Mouse (Mus musculus) heart, adult 9 months (tissue): Measurements from ENCODE around the gene Camta1.

ENCODE experiments used
- DNase-seq, 2 experiments: peaks; one replicate each; pipeline ENCODE4 v3.0.0; 2022; ENCODE audit warnings: low spot score in 2 of 2

The Camta1 gene

DNA sequence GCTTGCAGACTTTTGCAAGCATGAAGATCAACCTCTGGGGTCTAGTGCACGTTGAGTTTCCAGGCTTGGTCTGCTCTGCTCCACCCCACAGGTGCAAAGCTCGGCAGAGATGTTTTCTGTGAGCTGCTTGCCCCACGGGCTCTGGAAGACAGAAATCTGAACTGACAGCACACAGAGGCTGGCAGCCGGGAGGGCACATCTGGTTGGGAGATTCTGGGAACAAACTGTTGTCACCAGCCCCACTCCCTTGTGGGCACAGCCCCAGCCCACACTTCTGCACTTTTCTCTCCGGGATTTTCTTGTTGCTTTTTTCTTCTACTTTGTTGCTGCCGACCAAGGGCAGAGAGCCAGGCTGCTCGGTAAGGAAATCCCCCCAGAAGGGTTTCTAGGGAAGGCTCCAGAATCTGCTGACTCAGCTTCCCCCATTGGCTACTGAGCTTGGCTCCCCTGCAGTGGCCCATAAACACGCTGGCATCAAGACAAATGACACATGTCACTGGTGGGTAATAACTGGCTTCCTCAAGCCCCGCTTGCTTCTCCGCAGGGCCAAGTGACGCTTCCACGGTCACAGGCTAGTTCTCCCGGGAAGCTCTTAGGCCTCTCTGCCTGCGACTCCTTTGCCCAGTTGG is 597.8 kb downstream of the Camta1 start:
- no peak for DNase-seq

DNA sequence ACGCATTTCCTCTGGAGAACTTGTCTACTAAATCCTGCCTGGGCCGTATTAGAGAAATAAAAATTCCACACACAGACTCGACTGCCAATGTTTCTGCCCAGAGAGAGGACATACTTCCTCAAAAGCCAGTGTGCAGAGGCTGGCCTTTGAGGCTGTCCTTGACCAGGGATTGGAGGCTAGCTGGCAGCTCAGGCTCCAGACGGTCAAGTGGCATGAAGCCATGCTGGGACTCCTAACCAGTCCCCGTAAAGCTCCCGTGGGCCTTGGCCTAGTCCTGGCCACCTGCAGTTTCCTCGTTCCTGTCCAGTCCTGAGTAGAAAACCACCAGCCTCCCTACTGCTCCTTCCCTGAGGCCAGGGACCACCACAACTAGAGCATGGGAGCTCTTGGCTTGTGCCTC is 598.6 kb downstream of the Camta1 start:
- no peak for DNase-seq

DNA sequence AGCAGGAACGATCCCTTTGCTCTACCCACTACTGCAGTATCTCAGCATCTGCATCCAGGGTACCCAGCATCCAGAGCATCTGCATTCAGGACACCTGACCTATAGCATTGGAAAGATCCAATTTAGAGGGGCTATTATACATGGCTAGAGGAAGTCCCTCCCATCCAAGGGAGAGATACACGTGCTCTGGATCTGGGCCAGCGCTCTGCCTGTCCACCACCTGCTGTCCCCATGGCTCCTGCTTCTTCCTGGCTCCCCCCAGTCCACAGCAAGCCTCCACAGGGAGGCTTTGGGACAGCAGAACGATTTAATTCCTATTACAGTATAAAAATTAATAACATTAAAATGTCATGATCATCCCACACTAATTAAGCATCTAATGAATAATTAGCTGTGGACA is 605.1 kb downstream of the Camta1 start:
- DNase-seq, result no peak

DNA sequence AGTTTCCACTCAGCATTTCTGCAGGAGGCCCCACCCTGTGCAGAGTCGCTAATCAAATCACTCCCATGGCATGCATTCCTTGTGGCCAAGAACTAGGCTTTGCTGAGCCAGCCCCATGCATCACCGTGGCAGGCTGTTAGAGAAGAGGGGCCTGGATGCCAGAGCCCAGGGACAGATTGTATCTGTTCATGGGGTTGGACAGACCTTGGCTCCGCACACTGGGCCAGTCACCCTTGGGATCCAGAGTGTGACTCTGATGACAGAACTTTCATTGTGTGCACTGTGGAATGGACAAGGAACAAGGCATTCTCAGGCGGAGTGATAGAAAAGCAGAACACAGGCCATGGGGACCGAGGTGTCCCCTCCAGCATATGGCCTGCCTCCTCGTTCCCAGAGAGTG is 610.9 kb downstream of the Camta1 start:
- no peak for DNase-seq

DNA sequence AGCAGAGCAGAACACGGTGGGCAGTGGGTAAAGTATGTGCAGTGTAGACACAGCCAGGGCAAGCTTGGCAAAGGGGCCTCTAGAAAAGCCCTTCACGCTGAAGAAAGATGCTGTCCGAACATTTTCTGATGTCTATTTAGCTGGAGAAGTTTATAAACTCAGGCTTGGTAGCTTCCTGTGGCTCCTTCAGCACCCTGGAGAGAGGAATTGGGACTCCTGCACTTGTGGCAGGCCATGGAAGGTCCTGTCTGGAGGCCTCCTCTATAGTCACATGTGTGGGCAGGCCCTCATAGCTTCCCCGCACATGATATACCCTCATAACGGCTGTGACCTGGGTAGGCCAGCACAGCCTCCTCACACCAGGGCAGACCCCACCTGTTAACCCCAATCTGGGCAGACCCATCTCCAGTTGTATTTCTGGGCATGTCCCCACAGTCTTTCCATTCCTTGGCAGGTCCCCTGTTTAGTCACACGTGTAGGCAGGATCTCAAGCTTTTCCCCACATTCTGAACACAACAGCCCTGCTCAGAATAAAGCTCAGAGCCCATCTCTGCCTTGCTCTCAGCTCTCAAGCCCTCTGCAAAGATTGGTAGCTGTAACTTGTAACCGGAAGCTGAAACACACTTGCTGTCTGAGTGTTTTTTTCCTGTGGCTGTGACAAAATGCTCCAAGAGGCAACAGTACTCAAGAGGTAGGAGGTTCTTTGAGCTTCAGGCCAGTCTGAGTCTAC is 616.4 kb downstream of the Camta1 start:
- no peak for DNase-seq

DNA sequence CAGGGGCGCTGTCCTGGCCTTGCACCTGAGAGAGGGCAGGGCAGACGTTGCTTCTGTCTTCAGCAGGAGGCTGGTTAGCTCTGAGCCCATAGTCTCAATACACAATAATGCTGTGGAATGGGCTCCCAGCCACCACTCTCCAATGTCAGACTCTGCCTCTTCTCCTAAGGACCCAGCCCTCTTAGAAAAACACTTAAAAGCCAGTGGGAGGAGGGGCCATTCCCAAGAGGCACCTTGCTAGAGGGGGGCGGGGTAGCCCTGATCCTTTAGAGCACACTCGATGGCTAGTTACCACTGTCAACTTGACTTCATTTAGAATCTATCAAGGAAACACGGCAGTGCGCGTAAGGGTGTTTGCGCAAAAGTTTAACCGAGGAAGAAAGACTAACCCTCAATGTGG is 618.2 kb downstream of the Camta1 start:
- DNase-seq, result no peak

DNA sequence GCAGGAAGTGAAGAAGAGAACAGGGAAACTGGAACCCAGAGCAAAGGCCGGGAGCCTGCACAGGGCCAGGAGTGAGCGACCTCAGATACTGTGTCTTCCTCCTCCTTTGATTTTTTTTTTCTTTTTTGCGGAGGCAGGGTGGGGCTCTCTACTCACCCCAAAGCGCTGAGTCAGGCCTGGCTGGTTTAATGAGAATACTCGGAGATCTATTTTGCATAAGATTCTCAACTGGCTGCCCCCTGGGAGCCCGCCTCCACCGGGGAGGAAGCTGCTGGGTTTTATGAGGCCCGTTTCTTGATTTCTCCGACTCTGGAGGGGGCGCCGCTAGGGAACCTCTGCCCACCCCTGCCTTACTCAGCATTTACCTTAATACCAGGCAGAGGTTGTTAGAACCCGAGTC is 618.9 kb downstream of the Camta1 start:
- no peak for DNase-seq

DNA sequence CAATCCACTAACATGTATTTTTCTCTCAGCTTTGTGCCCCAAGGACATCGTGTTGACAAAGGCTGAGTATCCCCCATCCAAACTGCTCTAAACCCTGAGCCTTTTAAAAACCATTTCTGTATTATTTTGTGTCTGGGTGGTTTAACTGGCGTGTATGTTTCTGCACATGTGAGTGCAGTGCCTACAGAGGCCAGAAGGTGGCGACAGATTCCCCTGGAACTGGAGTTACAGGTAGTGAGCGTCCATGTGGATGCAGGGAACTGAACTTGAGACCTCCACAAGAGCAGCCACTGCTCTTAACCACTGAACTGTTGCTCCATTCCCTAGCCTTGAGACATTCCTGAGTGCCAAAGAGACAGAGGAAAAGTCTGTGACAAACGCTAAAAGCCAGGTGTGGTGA is 621.2 kb downstream of the Camta1 start:
- no peak for DNase-seq

DNA sequence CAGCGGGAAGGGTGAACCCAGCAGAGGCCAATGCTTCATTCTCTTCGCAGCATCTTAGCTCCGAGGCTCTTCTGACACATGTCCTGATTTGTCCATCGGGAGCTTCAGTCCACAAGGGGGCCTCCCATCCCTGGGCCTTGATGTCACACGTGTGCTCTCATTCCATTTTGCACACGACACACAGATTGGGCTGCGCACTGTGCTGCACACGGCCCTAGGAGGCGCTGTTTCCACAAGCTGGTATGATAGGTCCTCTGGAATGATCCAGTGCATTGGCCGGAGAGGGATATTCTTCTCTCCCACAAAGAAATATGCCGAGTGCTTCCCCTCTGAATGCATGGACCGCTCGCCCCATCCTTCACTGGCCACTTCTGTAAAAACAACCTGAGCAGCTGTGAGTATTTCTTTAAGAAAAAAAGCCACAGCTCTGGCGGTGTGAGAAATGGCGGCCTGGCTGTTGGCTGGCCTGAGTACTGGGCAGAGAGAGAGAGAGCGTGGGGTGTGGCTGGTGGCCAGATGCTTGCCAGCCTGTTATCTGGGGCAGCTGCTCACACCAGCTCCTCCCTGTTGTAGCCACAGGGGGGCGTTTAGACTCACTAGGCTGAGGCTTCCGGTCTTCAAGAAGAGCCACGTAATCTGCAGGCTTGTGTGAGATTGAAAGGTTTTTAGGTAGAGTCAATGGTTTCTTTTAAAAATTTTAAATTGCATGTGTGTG is 622.5 kb downstream of the Camta1 start:
- DNase-seq, result peak; percentile 29 to 52

DNA sequence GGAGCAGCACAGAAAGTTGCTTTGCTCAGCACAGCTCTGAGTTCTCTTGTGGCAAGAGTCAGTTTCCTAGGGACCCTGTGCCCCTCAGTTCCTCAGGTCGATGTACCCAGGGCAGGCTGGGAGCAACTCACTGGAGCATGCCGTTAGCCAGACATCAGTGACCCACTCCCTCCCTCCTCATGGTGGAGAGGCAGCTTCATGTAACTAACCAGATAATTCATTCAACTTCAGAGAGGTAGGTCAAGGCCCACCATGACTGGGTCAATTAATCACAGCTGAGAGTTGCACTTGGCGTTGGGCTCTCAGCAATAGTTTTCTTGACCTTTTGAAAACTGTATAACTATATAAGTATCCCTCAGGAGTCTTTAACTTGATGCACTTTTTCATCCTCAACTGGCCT is 624.2 kb downstream of the Camta1 start:
- no peak for DNase-seq

DNA sequence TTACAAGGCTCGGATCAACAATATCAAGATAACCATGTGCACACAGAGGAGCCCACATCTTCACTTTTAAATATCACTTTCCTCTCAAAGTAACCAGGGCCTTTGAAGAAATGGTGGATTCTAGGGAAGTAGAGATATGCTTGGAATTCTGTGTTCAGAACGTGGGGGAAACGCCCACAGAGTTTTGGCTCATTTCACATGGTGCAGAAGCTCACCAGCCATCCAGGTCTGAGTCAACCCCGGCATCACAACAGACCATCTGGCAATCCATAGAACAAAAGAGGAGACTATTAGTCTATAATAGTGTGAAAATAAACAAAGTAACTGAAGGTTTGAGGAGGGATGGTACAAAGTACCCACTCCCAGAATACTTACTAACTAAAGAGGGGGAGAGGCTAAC is 626.7 kb downstream of the Camta1 start:
- no peak for DNase-seq

DNA sequence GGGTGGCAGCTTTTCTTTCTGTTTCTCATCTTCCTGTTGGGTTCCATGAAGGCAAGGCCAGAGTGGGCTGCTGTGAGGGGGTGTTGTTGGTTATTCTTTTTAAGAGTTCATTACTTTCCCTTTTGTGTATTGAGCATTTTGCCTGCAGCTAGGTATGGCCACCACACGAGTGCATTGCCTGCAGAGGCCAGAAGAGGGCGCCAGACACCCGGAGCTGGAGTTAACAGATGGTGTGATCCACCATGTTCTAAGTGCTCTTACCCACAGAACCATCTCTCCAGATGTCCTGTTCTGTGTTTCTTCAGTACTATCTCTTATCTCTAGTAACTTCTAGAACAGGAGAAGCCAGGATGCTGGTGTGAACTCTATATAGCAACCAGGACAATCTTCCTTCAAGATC is 629.6 kb downstream of the Camta1 start:
- DNase-seq, result no peak

DNA sequence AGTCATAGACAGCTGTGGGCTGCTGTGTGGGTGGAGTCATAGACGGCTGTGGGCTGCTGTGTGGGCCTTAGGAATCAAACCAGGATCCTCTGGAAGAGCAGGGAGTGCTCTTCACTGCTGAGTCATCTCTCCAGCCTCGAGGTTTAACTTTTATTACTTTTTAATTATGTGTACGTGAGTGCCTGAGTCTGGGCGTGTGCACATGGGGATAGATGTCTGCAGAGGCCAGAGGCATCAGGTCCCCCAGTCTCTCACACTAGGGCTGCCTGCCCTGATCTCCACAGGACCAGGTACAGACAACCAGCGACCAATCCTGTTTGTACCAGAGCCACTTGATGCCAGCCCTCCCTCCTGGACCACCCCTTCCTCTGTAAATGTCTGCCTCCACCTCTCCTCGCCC is 632.6 kb downstream of the Camta1 start:
- DNase-seq, result no peak

DNA sequence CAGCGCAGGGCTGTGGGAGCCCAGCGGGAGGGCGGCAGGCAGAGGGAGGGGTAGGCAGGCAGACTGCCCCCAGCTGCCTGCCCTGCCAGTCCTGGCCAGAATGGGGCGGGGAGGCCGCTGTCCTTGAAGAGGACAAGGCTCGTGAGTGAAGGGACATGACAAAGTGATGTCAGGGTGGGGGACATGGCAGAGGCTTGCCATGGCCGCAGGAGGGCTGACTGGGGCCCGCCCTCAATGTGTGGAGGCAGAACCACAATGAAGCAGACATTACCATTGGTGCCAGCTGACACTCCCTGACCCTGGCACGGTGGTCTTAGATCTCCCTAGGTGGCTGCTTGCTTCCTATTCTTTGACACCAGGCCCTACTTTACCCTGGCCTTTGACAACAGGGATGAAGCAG is 635.2 kb downstream of the Camta1 start:
- DNase-seq, result no peak

DNA sequence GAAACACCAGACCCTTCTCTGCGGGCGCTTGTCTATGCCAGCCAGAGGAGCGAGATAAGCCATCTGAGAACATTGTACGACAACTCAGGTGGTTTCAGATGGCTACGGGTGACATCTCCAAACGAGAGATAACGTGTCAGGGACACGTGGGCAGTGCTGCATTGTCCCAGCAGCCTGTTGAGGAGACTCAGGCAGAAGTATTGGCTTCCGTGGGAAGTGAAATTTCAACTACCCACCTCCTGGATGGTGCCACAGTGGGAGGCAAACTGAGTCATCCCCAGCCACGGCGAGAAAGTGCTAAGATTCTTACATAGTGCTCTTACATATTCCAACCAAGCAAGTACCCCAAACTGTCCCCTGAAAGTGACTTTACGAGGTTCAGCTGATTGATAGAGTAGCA is 637.7 kb downstream of the Camta1 start:
- no peak for DNase-seq

DNA sequence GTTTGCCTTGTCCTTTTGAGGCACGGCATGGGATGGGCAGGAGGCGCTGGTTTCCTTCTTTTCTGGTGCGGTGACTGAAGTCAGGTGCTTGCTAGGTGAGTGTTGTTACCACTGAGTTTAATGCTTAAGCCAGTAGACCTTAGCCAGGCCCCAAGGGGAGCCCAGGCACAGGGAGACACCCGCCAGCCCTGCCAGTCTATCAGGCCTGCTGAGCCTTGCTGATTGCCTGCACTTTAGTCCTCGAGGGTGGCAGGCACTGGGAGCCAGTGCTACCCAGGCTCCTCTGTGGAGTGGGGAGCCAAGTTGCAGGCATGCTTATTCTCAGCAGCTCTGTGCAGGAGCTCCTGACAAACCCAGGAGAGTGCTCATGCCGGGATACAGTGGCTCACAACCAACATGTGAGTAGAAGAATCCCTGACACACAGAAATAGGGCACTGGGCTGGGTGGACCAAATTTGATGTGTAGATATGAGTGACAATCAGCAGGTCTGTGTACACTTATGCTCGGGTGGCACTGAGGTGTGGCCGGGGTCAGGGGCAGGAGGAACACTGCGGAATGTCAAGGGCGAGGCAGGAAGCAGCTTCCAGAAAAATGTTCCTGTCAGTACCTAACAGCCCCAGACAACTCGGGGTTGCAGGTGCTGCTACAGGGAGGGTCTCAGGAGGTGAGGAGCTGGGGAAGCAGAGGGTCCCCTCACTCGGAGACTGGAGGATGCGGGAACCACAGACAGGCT is 638.2 kb downstream of the Camta1 start:
- DNase-seq, result no peak

DNA sequence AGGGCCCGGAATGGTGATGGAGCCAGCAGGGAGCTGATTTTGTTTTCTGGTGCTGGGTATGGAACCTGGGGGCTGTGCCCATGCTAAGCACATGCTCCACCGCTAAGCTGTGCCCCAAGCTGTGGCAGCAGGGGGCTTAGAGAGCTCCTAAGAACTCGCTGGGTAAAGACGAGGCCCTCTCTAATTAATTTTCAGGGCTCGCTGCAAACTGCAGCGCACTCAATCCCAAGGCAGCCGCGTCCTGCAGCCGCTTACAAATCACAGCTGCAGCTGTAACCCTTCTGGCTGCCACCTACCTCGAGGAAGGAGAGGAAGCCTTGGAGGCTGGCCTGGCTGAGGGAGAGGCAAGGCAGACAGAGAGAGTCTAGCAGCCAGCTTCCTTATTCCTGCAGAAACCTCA is 639.0 kb downstream of the Camta1 start:
- DNase-seq, result no peak

DNA sequence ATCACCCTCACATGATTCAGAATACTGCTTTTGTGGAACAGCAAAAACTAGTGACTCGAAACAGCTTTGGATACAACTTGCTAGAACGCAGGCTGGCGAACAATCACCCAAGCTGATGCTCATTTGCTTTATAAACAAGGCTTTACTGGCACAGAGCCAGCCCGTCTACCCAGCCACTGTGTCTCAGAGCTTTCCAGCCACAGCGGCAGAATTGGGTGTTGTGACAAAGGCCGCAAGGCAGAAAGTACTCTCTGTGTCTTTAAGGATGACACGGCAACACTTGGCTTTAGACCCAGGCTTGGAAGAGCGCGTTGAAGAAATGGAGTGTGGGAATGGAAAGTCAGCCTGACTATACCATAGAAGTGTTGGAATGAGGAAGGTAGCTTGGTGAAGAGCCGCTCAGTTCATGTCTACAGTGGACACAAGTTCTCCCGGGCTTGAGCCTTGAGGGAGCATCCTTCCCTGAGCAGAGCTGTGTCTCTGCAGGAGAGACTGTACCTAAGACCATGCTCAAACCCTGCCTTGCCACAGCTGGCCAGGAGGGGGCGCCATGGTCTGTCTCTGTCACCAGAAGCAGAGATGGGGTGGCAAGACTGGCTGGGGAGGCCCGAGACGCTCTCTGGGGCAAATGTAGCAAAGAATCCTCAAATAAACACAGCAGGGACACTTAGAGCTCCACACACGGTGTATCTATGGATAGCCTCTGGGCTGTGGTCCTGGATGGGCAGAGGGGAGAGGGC is 645.0 kb downstream of the Camta1 start:
- DNase-seq, result no peak

DNA sequence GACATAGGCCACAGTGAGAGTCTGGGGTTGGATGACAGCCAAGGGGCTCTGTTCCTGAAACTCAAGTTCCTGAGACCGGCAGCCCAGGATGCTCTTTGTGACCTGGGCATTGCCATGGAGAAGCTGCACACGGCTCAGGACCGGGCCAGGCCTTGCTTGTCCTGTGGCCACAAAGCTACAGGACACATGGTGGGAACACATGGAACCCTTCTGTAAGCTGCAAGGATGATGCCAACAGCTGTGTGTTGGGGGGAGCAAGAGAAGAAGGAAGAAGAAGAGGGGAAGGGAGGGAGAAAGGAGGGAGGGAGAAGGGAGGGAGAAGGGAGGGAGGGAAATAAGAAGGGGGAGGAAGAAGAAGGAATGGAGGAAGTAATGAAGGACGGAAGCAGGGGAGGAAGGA is 645.8 kb downstream of the Camta1 start:
- DNase-seq, result no peak

DNA sequence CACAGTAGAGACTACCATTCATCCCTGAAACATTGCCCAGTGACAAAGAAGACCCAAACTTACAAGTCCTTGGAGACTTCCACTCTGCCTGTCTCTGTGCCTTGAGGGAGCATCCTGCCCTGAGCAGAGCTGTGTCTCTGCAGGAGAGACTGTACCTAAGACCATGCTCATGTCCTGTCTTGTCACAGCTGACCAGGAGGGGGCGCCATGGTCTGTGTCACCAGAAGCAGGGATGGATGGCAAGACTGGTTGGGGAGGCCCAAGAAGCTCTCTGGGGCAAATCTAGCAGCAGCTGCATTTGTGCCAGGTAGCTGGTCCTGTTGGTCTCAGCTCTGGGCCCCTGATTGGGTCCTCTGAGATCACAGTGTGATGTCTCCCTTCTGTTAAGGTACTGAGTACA is 646.5 kb downstream of the Camta1 start:
- no peak for DNase-seq

DNA sequence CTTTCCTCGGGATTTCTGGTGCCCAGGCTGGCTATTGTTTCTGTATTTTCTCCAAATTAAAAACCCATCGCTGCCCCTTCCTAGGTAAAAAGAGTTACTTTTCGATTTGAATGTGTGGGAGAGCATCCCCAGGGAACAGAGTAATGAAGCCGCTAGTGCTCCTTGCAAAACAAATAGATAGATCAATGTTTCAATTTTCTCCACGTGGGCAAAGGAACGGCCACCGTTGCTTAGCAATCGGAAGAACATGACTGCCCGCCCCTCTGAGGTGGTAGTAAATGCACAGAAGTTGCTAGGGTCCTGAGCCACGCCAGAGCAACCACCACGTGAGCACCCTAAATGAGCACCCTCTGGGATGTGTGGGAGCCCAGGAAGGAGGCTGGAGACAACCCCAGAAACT is 648.2 kb downstream of the Camta1 start:
- DNase-seq, result no peak

DNA sequence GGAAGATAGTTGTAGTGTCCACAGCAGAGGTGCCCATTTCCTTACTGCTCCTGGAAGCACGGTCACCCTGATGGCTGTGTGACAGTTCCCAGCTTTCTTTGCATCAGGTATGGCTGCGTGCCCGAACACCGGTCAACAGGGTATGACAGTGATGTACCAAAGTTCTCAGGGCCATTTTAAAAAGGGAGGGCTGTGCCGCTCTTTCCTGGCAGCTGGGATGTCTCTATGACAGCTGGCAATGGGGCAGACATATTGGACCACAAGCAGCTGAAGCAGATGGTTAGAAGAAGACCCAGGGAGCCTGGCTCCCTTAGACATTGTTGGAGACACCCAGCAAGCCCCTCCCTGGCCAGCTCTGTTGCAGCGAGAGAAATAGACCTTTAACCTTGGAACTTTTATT is 649.7 kb downstream of the Camta1 start:
- DNase-seq, result no peak
